Mouse (Mus musculus): ENCODE measurements around the gene Ubqln3. TPM values are rescaled to one million over a fixed set of nuclear protein-coding genes. Genes with fewer than 3 reads are reported as not detected.

Gene Ubqln3
- polyA plus RNA-seq (2017; shearing (Covaris generic)): not detected

DNA sequence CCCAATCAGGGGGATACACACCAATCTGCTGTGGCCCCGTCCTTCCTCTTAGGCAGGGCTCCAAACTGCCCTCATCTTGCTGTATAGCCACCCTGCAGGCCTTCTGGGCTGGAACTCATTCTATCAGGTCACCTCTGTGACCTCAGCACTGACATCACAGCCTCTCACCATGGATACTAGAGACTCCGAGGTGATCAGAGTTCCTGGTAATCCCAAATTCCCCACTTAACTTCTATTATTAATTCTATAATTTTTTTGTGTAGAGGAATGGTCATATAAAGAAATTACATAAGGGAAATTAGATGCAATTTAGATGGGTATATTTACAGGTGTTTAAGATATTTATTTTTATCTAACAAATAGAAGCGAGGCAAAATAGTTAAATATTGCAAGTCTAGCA is at the start of gene Ubqln3:
Gene Ubqln3 (minus strand): TSS at position 101 of the 400 bp plus-strand sequence.
- ATAC-seq: no peak

DNA sequence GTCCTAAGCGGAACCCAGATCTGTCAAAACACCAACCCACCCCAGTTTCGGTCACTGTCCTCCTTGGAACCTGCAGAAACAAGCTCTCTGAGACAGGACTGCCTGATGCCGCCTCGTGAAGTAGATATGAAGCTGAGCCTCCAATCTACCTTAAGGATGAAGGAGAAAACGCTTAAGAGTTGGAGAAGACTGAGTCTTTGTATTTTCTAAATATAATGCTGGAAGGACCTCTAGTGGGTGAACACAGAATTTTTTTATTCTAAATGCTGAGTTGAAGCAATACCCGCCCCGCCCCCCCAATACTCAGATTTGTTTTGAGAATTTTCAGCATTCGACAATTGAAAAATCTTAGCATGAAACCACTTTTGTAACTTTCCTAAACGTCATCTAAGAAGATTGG is 48.2 kb upstream of the Ubqln3 start:
- ATAC-seq: no peak

DNA sequence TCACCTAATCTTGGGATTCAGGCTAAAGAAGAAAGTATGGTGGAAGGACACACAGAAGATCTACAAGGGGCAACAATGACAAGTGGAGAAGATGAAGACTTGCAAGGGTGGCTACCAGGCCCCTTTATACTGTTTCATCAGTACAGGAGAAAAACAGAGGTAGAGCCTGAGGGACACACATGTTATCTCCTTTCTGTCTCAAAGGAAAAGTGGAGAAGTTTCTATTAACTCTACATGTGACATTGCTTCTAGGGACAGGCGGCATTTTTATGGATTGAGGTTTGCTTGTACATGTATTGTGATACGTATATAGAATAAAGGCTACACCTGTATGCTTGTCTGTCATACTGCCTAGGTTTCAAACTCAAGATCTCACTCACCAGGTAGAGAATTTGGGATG is 40.2 kb upstream of the Ubqln3 start, which contains the start of gene Olfr648:
Gene Olfr648 (minus strand): TSS at position 101 of the 400 bp plus-strand sequence.
- no peak for ATAC-seq

DNA sequence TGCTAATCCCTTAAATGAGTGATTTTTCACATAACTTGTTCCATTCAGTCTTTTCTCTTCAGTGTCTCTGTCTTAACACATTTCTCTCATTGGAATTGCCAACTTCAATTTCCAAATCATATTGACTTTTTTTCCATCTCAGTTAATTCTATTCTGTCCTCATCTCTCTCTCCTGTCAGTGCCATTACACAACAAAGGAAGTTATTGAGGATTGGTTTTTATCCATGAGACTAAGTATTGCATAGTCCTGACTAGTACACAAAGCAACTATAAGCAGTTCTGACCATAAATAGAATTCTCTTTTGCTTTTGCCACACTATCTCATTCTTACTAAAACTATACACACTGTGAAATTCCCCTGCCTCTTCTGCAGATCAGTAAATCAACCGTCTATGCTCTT is 36.0 kb upstream of the Ubqln3 start:
- ATAC-seq: no peak

DNA sequence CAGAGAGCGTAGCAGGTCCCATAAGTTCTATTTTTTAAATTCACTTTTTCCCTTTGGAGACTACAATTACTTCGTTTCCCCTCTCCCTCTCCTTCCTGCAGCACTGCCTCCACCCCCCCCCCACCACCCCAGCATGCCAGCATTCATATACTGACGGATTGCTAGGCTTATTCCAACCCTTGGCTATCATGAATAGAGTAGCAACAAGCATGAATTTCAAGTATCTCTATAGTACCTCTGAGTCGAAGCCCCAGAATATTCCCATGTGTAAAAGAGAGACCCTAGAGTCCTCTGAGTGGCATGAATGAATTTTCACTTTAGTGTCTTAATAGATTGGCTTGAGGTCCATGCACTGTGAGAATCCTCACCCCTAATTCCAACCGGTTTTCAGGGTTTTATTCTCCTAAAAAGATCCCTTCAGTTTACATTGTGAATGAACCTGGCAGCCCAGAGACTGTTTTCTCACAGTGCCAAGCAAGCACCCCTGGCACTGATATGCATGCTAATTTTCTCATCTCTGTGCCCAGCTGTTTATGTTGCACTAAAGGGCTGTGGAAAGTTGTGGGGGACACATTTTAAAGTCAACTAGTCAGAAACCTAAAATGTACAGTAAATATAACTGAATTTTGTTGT is 35.5 kb upstream of the Ubqln3 start:
- no peak for ATAC-seq

DNA sequence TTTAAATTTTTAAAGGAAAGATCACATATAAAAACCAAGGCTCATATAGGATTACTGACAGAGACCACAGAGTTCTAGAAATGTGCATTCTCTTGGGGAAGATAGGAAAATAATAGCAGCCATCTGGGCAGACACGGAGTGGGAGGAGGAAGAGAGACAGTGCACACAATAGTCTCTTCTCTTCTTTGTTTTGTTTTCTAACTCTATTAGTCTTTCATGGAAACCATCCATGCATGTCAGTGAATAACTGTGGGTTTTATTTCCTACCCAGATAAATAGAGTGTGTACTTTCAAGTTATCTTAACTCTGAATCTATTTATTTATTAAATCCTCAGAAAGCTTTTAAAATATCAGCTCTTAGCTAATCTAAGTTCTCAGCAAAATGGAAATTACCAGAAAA is 32.0 kb upstream of the Ubqln3 start:
- no peak for ATAC-seq

DNA sequence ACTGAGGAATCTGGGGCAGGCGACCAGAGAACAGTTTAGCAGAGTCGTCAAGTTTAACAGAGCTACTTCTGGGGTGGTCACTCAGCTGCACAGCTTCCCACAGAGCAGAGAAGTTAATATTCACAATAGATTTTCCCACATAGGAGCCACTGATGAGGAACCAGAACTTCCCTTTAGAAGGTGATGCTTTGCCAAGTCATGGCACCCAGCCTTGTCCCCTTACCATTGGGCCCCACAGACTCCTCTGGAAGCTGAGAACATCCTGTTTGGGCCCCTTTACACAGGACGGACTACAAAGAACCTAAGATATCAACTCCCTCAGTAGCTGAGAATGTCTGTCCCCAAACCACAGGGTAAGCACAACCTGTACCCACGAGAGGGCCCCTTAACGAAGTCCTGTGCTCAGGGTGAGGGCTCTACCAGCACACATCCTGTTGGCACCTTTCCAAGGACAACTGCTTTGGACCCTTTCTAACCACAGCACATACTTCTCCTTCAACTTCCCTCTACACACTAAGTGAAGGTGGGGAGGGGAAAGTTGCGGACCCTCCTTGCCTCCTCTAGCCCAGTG is 26.6 kb upstream of the Ubqln3 start:
- peak; percentile 76 for ATAC-seq

DNA sequence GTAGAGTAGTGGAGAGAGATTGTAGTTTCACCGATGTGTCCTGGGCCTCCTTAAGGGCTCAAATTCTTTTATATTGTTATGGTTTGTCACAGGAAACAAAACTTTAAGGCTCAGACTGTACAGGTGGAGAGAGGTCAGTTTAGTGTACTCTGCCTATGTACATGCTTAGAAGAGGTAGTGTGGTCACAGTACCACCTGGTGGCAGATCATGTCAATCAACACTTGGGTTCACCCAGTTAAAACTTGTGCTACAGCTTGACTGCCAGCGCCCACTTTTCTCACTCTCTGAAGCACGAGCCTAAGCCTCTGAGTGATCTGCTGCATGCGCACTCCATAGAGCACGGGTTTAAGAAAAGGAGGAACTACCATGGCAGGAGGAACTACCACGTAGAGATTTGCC is 24.0 kb upstream of the Ubqln3 start:
- no peak for ATAC-seq

DNA sequence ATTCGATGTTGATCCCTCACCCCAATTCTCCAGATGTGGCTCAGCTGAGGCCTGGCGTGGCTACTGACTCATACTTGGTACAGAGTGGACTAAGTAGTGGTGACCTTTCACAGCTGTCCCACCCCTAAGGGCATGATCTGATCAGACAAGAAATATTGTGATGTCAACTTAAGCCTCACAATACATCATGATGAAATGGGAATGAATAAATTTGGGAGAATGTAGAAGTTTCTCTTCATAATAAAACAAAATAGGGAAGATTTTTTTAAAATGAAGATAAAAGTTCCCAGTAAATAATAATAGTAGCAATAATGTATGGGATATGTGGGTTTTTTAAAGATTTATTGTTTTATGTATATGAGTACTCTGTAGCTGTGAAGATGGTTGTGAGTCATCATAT is 7.4 kb upstream of the Ubqln3 start, which contains the start of gene Ubqlnl:
Gene Ubqlnl (minus strand): TSS at position 101 of the 400 bp plus-strand sequence.
- no peak for ATAC-seq

DNA sequence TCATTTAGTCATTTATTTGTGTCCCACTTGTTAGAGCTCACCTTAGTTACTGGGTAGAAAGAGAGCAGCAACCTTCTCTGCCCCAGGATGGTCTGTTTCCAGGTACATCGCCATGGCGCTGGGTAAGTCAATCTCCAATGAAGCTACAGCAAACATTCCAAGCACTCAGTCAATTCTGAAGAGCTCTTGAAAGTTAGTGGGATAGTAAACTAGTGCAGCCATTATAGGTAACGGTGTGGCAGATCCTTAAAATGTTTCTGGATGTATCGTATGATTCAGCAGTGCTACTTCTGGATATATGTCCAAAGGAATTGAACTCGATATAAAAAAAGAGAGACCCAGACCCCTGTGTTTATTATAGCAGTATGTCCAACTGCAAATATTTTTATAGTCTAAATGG is 5.8 kb downstream of the Ubqln3 start, which contains the start of gene Olfr643:
Gene Olfr643 (minus strand): TSS at position 101 of the 400 bp plus-strand sequence.
- no peak for ATAC-seq

DNA sequence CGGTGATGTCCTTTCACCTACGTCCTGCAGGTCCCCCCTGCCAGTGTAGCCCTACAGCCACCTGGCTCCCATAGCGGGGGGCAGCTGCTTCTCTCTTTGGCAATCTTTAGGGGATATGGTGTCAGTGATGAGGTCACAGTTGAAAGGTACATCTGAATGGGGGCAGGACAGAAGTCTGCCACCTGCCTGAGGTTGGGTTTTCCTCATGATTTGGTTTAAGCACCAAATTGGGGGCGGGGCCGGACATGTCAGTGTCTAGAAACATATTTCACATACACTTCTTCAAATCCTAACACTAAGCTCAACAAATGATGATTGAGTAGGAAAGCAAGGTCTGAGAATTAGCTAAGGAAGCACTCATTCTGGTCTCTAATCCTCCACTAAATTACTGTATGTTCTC is 13.4 kb downstream of the Ubqln3 start, which contains the start of gene Ubqln5:
Gene Ubqln5 (minus strand): TSS at position 101 of the 400 bp plus-strand sequence.
- ATAC-seq: no peak

DNA sequence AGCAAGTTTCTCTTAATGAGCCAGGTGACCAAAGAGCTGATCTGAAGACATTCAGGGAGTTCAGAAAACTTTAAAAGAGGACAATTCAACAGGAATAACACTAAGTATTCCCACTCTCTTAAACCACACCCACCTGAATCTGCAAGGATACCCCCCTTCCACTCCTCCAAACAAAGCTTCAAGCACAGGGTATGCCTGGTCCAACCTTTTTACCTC is 38.4 kb downstream of the Ubqln3 start, which contains the start of gene Olfr646:
Gene Olfr646 (plus strand): TSS at position 117 of the 216 bp plus-strand sequence.
- ATAC-seq: no peak

DNA sequence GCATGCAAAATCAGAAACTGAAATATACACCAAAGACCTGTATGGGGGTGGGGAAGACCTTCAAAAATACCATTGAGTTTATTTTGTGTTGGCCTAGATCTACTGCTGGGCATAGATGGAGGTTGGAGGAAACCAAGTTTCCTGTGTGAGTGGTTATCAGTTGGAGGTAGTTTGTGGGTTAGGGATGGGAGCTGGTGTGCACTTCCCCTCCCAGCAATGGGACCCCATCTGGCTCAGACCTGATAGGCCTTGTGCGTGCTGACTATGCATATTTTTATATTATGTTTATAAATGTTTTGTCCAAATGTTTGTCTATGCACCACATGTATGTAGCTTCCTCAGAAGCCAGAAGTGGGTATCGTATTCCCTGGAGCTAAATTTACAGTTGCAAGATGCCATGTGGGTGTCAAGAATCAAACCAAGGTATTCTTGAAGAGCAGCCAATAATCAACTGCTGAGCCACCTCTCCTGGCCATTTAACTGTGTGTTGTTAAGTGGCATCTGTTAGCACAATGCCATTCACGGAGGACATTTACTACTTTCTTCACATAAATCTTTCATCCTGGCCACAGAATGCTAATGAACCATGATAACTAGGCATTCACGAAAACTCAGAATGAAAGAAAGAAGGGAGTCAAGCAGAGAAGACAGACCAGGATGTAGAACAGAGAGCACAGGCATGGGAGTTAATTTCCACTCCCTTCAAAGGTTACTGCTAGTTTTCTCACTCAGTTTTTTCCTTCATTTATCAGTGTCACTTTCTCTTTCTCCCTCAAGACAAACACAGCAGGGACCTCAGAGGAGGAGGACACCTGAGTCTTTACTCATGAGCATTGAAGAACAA is 38.9 kb downstream of the Ubqln3 start:
- ATAC-seq: no peak

Other genes with a start within 250 kb of the Ubqln3 start
- under 1 TPM in 1 of 2 experiments, not detected in 1; 0.07 TPM for gene Olfr64, start 248.8 kb downstream of the Ubqln3 start, polyA plus RNA-seq (2017; shearing (Covaris generic))
- not detected for gene Olfr65, start 239.8 kb downstream of the Ubqln3 start, polyA plus RNA-seq (2017; shearing (Covaris generic))
- gene Olfr631, start 214.5 kb downstream of the Ubqln3 start, polyA plus RNA-seq (2017; shearing (Covaris generic)): not detected
- gene Olfr632, start 208.9 kb downstream of the Ubqln3 start, polyA plus RNA-seq (2017; shearing (Covaris generic)): not detected
- not detected for gene Olfr633, start 198.8 kb downstream of the Ubqln3 start, polyA plus RNA-seq (2017; shearing (Covaris generic))
- under 1 TPM in 1 of 2 experiments, not detected in 1; 0.05 TPM for gene Olfr635, start 172.1 kb downstream of the Ubqln3 start, polyA plus RNA-seq (2017; shearing (Covaris generic))
- not detected for gene Olfr638, start 144.5 kb downstream of the Ubqln3 start, polyA plus RNA-seq (2017; shearing (Covaris generic))
- under 1 TPM in 1 of 2 experiments, not detected in 1; 0.08 TPM for gene Olfr639, start 126.0 kb downstream of the Ubqln3 start, polyA plus RNA-seq (2017; shearing (Covaris generic))
- not detected for gene Olfr640, start 117.7 kb downstream of the Ubqln3 start, polyA plus RNA-seq (2017; shearing (Covaris generic))
- not detected for gene Olfr641, start 107.8 kb downstream of the Ubqln3 start, polyA plus RNA-seq (2017; shearing (Covaris generic))
- not detected for gene Olfr642, start 90.6 kb downstream of the Ubqln3 start, polyA plus RNA-seq (2017; shearing (Covaris generic))
- not detected for gene 4930516K23Rik, start 81.8 kb downstream of the Ubqln3 start, polyA plus RNA-seq (2017; shearing (Covaris generic))
- not detected for gene Olfr644, start 71.4 kb downstream of the Ubqln3 start, polyA plus RNA-seq (2017; shearing (Covaris generic))
- gene Olfr645, start 57.8 kb downstream of the Ubqln3 start, polyA plus RNA-seq (2017; shearing (Covaris generic)): not detected
- not detected for gene Olfr646, start 38.4 kb downstream of the Ubqln3 start, polyA plus RNA-seq (2017; shearing (Covaris generic))
- not detected for gene Ubqln5, start 13.5 kb downstream of the Ubqln3 start, polyA plus RNA-seq (2017; shearing (Covaris generic))
- not detected for gene Olfr643, start 5.9 kb downstream of the Ubqln3 start, polyA plus RNA-seq (2017; shearing (Covaris generic))
- gene Ubqlnl, start 7.3 kb upstream of the Ubqln3 start, polyA plus RNA-seq (2017; shearing (Covaris generic)): not detected
- gene Olfm5, start 21.6 kb upstream of the Ubqln3 start, polyA plus RNA-seq (2017; shearing (Covaris generic)): not detected
- gene Olfr648, start 40.1 kb upstream of the Ubqln3 start, polyA plus RNA-seq (2017; shearing (Covaris generic)): under 1 TPM; 0.20 to 0.23 TPM
- gene Olfr649, start 52.7 kb upstream of the Ubqln3 start, polyA plus RNA-seq (2017; shearing (Covaris generic)): not detected
- gene Trim6, start 75.5 kb upstream of the Ubqln3 start, polyA plus RNA-seq (2017; shearing (Covaris generic)): 1 to 10 TPM in 1 of 2 experiments, under 1 TPM in 1; 0.25 to 2.7 TPM
- 10 to 100 TPM; 71.3 to 83.9 TPM for gene Trim34a, start 101.2 kb upstream of the Ubqln3 start, polyA plus RNA-seq (2017; shearing (Covaris generic))
- gene Trim5, start 144.8 kb upstream of the Ubqln3 start, polyA plus RNA-seq (2017; shearing (Covaris generic)): 10 to 100 TPM; 36.0 to 41.6 TPM
- 100 to 1,000 TPM; 162 to 190 TPM for gene Trim12a, start 172.2 kb upstream of the Ubqln3 start, polyA plus RNA-seq (2017; shearing (Covaris generic))
- 1 to 10 TPM; 1.1 to 2.3 TPM for gene Trim34b, start 186.2 kb upstream of the Ubqln3 start, polyA plus RNA-seq (2017; shearing (Covaris generic))
- gene Trim12c, start 210.1 kb upstream of the Ubqln3 start, polyA plus RNA-seq (2017; shearing (Covaris generic)): 10 to 100 TPM; 20.6 to 26.7 TPM
- 1 to 10 TPM; 1.1 to 1.5 TPM for gene Trim30b, start 226.6 kb upstream of the Ubqln3 start, polyA plus RNA-seq (2017; shearing (Covaris generic))